Mouse (Mus musculus) lung, postnatal 36 days (tissue): ENCODE measurements around the gene Ctnnbl1.

ENCODE experiments used
- DNase-seq: peaks from one replicate; pipeline ENCODE4 v3.0.0; 2022; ENCODE audit warnings: mixed read lengths

The Ctnnbl1 gene

GRCm38 (mm10) chr2:157750926-157751588 is 13.9 kb downstream of the Ctnnbl1 start:
- peak; percentile 33 for DNase-seq

GRCm38 (mm10) chr2:157751589-157752373 is 14.6 kb downstream of the Ctnnbl1 start:
- DNase-seq, result peak; percentile 74

GRCm38 (mm10) chr2:157752374-157752743 is 15.2 kb downstream of the Ctnnbl1 start:
- DNase-seq, result no peak

DNA sequence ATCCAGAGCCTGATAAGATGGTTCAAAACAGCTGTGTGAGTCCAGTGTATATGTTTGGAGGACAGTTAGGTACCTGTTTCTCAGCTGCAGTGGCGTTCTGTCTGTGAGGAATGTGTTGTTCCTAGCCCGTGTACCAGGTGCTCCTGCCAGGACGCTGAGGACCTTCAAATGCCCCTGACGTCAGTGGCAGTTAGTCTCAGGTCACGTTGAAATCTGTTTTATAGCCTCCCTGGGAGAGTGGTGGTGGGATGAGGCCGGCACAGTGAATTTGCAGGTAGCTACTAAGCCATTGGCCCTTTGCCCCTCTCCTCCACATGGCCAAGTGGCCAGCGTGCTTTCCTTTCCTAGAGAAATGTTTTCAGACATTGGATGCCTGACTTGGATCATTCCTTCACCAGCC is 18.6 kb downstream of the Ctnnbl1 start:
- no peak for DNase-seq

- no peak for DNase-seq
Observed at GRCm38 (mm10) chr2:157756193-157756592, 19.0 kb downstream of the Ctnnbl1 start.

DNA sequence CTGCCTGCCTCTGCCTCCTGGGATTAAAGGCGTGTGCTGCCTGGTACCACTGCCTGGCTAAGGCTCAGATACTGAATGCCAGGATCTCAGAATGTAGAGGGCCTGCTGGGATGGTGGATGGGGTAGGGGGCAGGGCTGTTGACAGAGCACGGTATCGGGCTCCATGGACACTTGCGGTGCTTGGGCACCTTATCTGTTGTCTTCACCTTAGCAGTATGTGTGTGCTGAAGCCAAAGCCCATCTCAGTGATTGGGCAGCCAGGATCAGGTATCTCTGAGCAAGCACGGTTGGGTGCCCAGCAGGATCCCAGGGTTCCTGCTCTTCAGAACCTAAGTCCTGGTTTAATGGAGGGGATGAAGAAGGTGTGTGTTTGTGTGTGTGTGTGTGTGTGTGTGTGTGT is 21.2 kb downstream of the Ctnnbl1 start:
- DNase-seq, result no peak

- DNase-seq, result no peak
Observed at GRCm38 (mm10) chr2:157759717-157760116, 22.5 kb downstream of the Ctnnbl1 start.

DNA sequence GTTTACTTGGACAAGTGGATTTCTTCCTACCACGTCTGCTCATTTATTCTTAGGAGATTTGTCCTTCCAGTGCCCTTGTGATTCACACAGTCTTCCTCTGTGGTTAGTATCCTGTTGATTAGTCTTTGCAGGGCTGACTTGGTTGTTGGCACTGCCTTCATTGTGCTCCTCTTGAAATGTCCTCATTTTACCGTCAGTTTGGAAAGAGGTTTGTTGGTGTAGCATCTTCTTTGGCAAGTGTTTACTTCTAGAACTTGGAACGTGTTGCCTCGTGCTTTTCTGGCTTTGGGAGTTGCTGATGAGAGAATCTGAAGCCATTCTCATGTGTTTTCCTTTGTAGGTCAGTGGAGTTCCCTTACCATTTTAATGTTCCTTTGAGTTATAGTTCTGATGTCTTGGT is 25.7 kb downstream of the Ctnnbl1 start:
- peak; percentile 7 for DNase-seq

DNA sequence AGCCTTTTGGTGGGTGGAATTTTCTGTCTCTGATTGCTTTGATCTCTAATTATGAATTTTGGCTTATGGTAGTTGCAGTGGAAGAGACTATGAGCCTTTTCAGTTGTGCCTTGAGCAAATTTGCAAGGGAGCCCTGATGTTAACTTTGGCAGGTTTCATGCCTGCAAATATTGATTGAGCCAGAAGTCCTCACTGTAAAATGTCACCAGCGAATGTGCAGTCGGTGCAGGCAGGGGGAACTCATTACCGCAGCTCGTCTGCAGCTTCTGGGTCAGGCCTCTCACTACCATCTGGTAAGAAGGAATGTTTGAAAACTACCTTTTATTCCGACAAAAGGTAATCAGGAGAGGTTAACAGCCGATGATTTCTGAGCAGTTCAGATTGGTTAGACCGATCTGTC is 29.4 kb downstream of the Ctnnbl1 start:
- DNase-seq, result peak; percentile 9

- DNase-seq, result peak; percentile 74
Observed at GRCm38 (mm10) chr2:157768682-157769429, 31.7 kb downstream of the Ctnnbl1 start.

- peak; percentile 56 for DNase-seq
Observed at GRCm38 (mm10) chr2:157770761-157771160, 33.6 kb downstream of the Ctnnbl1 start.

DNA sequence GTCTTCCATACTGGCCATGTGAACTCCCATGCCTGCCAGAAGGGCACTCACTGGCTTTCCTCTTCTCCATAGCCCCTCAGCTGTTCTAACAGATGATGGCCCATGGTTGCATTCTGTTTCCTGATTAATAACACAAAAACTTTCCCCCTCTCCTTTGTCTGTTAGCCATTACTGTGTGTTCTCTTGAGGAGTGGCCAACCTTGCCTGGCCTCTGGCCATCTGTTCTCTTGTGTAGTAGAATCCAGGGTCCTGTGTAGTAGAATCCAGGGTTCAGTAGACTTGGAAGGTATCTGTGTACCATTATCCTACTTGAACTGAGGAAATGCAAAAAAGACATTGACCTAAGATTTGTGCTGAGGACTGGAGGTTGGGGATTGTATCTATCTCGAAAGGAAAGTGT is 36.5 kb downstream of the Ctnnbl1 start:
- DNase-seq, result no peak

GRCm38 (mm10) chr2:157775957-157776356 is 38.8 kb downstream of the Ctnnbl1 start:
- DNase-seq, result no peak

DNA sequence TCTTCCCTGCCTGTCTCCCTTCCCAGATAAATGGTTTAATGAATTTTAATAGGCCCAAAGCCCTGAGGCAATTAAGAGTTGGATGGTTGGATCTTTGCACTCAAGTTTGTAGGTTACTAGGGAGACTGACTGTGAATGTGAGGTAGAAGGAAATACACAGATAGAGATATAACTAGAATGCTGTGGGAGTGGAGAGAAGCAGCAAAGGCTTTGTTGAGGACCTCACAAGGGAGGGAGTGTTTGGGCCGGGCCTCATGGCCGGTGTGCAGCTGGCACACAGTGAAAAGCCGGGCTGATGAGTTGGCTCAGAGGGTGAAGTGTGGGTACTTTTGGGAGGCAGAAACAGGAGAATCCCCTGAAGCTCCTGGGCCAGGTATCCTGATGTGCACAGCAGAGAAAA is 43.8 kb downstream of the Ctnnbl1 start:
- DNase-seq, result no peak

DNA sequence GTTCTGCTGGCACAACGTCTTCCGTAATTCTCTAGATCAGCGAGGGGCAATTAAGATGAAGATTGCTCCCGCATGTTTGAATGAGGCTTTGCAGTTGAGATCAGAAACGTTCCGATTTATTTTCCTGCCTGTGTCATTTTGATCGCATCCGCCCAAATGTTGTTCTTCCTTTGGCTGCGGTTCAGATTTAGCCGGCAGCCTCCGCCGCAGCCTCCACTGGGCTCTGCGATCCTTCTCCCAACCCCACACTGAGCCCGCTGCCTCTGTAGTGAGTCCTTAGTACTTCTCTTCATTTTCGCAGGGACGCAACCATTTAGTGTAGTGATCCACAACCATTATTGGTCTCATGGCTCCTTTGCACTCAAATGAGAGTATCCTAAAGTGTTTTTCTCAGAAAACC is 46.0 kb downstream of the Ctnnbl1 start:
- DNase-seq, result no peak

DNA sequence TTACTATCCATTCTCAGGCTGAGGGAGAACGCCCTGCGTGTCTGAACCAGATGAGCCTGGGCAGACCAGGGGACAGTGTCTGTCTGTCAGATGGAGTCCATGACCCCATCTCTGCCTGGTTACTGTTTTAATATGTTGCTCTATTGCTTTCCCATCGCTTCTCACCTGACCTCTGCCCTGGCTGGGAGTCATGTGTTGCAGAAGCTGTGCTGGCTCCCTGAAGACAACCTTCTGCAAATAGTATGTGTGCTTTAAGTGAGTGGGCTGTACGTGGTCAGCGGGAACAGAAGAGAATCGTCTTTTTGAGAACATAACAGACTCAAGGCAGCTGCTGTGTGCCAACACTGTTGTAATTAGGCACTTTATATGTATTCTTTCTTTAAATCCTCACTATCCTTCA is 47.0 kb downstream of the Ctnnbl1 start:
- no peak for DNase-seq

- no peak for DNase-seq
Observed at GRCm38 (mm10) chr2:157784647-157785046, 47.4 kb downstream of the Ctnnbl1 start.

DNA sequence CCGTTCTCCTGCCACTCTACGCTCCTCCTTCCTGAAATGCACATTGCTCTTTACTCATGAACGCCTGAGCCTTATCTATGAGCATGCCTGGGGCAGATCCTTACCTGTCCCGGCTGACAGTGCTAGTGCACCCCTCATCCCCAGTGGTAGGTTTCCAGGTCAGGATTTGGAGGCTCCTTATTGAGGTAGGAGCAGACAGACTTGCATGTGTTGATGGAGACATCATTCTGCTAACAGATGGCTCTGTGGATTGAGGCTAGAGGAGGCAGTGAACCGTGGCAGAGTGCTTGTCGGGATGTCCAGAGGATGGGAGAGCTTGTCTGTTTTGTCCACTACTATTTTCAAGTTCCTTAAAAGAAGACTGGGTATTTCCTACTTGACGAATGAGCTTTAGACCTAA is 52.0 kb downstream of the Ctnnbl1 start:
- DNase-seq, result no peak

DNA sequence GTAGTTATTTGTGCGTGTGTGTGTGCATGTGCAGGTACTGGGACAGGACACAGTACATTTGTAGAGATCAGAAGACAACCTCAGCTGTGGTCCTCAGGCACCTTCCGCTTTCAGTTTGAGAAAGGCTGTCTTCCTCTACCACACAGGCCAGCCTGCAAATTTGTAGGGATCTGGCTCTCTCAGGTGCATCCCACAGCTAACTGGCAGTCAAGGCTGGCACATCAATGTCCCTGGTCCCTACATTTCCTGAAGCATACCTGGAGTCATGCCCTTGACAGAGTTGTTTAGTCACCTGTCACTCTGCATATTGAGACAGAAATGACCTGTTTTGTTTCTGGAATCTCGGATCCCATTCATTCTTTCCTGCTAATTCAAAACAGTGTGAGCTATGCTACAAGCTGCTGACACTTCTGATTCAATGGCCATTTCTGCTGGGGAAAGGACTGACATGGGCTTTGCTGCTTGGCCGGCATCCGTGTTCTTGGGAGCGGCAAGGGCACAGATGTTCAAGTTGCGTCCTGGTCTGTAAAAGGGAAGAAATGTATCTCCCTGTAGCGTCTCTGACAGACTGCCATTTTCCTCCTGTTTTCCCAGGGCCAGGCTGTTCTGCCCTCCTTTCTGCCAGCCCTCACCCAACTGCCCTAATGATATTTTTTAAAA is 53.8 kb downstream of the Ctnnbl1 start:
- no peak for DNase-seq

GRCm38 (mm10) chr2:157791528-157792162 is 54.4 kb downstream of the Ctnnbl1 start:
- no peak for DNase-seq

DNA sequence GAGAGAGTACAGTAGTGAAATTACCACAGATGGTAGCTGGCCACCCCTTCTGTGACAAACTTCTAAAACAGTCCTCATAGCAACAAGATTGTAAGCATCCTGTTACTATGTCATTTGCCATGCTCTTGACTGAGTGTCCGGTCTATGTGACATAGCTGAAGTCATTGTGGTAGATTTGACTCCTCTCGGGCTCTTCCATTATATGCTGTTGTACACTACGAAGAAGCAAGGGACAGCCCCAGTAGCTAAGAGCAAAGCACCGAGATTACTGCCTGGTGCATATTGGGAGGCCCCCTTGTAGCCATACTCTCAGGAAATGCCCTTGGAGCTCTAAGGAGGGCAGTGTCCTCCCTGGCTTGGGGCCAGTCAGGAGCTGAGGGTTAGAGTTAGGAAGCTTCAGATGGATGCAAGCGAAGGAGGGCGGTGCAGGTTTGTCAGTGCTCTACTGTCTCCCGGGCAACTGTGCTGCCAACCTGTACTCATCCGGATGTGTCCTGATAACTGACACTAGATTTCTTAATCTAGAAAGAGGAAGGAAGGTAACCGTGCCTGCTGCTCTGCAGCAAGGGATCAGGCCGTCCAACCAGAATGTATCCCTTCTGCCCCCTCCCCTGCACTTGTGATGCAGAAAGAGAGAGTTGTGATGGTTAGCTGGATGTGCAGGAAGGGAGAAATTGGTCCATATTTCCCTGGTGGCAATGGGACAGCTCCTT is 55.8 kb downstream of the Ctnnbl1 start:
- no peak for DNase-seq

GRCm38 (mm10) chr2:157793851-157794332 is 56.7 kb downstream of the Ctnnbl1 start:
- no peak for DNase-seq
